Mouse (Mus musculus) MEL (cell line): ENCODE measurements around the gene Otog. TPM values are rescaled to one million over a fixed set of nuclear protein-coding genes. Genes with fewer than 3 reads are reported as not detected.

Source experiments
- DNase-seq: peaks from one replicate; pipeline ENCODE4 v3.0.0; 2011; ENCODE audit warnings: low read depth, low spot score
- H3K27ac ChIP-seq: 2 replicates; pipeline ENCODE4 v1.5.1; 2012; ENCODE audit warnings: low read depth, mild to moderate bottlenecking, control low read depth, low read length, moderate library complexity; ENCODE audit not compliant: control insufficient read depth
- H3K27me3 ChIP-seq, 2 experiments: fragments of 150-350 bp in 1 of 2; sonication (generic) in 1 of 2; 2 replicates each; pipeline ENCODE4 v1.6.1; 2012; ENCODE audit warnings: low read length in 2 of 2, mild to moderate bottlenecking in 2 of 2, improper control_type of control experiment in 1 of 2, moderate library complexity in 1 of 2; ENCODE audit not compliant: insufficient read depth in 2 of 2, control insufficient read depth in 1 of 2
- H3K36me3 ChIP-seq, 2 experiments: 2 replicates each; pipeline ENCODE4 v1.6.1; 2012 to 2014; ENCODE audit warnings: low read length in 2 of 2, improper control_type of control experiment in 1 of 2, inconsistent platforms in 1 of 2, mild to moderate bottlenecking in 1 of 2; ENCODE audit not compliant: insufficient read depth in 2 of 2, control insufficient read depth in 1 of 2
- H3K4me1 ChIP-seq, 2 experiments: fragments of 150-350 bp in 1 of 2; sonication (generic) in 1 of 2; 2 replicates each; pipeline ENCODE4 v1.6.1; 2012; ENCODE audit warnings: low read length in 2 of 2, improper control_type of control experiment in 1 of 2, mild to moderate bottlenecking in 1 of 2; ENCODE audit not compliant: insufficient read depth in 2 of 2, control insufficient read depth in 1 of 2
- H3K4me3 ChIP-seq, 2 experiments: fragments of 150-350 bp in 1 of 2; sonication (generic) in 1 of 2; 2 replicates each; pipeline ENCODE4 v1.5.1; 2012; ENCODE audit warnings: low read depth in 2 of 2, low read length in 2 of 2, mild to moderate bottlenecking in 2 of 2, moderate library complexity in 2 of 2, control low read depth in 1 of 2, improper control_type of control experiment in 1 of 2; ENCODE audit not compliant: control insufficient read depth in 1 of 2, insufficient read depth in 1 of 2
- H3K79me2 ChIP-seq: 2 replicates; pipeline ENCODE4 v1.6.1; 2012; ENCODE audit warnings: mild to moderate bottlenecking, low read length, moderate library complexity; ENCODE audit not compliant: control insufficient read depth, poor library complexity, insufficient read depth
- H3K9ac ChIP-seq: 2 replicates; pipeline ENCODE4 v1.6.1; 2012; ENCODE audit warnings: low read depth, mild to moderate bottlenecking, control low read depth, low read length, moderate library complexity; ENCODE audit not compliant: control insufficient read depth, poor library complexity, severe bottlenecking
- H3K9me3 ChIP-seq: fragments of 150-350 bp; sonication (generic); replicated peaks from 2 replicates; pipeline ENCODE4 v1.6.1; 2012; ENCODE audit warnings: mild to moderate bottlenecking, low read length, improper control_type of control experiment, moderate library complexity; ENCODE audit not compliant: insufficient read depth
- CHD2 ChIP-seq: IDR thresholded peaks from 2 replicates; pipeline ENCODE4 v1.6.1; 2011; ENCODE audit warnings: low read length, improper control_type of control experiment
- ETS1 ChIP-seq: IDR thresholded peaks from 2 replicates; pipeline ENCODE4 v1.6.1; 2012; ENCODE audit warnings: low read depth, mild to moderate bottlenecking, inconsistent platforms, low read length, improper control_type of control experiment, moderate library complexity
- GABPA ChIP-seq: IDR thresholded peaks from 2 replicates; pipeline ENCODE4 v1.6.1; 2012; ENCODE audit warnings: low read depth, mild to moderate bottlenecking, inconsistent platforms, low read length, improper control_type of control experiment, moderate library complexity
- KAT2A ChIP-seq: conservative IDR thresholded peaks from 2 replicates; pipeline ENCODE4 v1.6.1; 2012; ENCODE audit warnings: low read depth, low read length, improper control_type of control experiment, inconsistent platforms
- MXI1 ChIP-seq: IDR thresholded peaks from 2 replicates; pipeline ENCODE4 v1.6.1; 2011; ENCODE audit warnings: mild to moderate bottlenecking, low read depth, low read length, improper control_type of control experiment
- MYB ChIP-seq: IDR thresholded peaks from 2 replicates; pipeline ENCODE4 v1.6.1; 2011; ENCODE audit warnings: mild to moderate bottlenecking, low read depth, low read length, improper control_type of control experiment
- MYC ChIP-seq: IDR thresholded peaks from 2 replicates; pipeline ENCODE4 v1.6.1; 2011; ENCODE audit warnings: low read depth, mild to moderate bottlenecking, low read length, improper control_type of control experiment, moderate library complexity
- NELFE ChIP-seq: IDR thresholded peaks from 2 replicates; pipeline ENCODE4 v1.6.1; 2011; ENCODE audit warnings: low read depth, low read length, improper control_type of control experiment
- NRF1 ChIP-seq: IDR thresholded peaks from 2 replicates; pipeline ENCODE4 v1.6.1; 2014; ENCODE audit warnings: low read depth, mild to moderate bottlenecking, inconsistent platforms, low read length, improper control_type of control experiment, moderate library complexity; ENCODE audit not compliant: poor library complexity, insufficient read depth, severe bottlenecking
- POLR2AphosphoS2 ChIP-seq: IDR thresholded peaks from 2 replicates; pipeline ENCODE4 v1.6.1; 2011; ENCODE audit warnings: low read length, improper control_type of control experiment
- POLR2AphosphoS5 ChIP-seq: IDR thresholded peaks from 2 replicates; pipeline ENCODE4 v1.6.1; 2012; ENCODE audit warnings: low read depth, borderline replicate concordance, mild to moderate bottlenecking, inconsistent platforms, low read length, moderate library complexity, mixed read lengths
- RAD21 ChIP-seq: IDR thresholded peaks from 2 replicates; pipeline ENCODE4 v1.6.1; 2011; ENCODE audit warnings: mild to moderate bottlenecking, low read depth, low read length, improper control_type of control experiment
- SMC3 ChIP-seq: IDR thresholded peaks from 2 replicates; pipeline ENCODE4 v1.6.1; 2011; ENCODE audit warnings: low read depth, low read length, improper control_type of control experiment
- TAL1 ChIP-seq: IDR thresholded peaks from 2 replicates; pipeline ENCODE4 v1.6.1; 2012; ENCODE audit warnings: mild to moderate bottlenecking, inconsistent platforms, low read length, moderate library complexity, mixed read lengths
- TBP ChIP-seq: IDR thresholded peaks from 2 replicates; pipeline ENCODE4 v1.8.0; 2011; ENCODE audit warnings: low read depth, low read length, improper control_type of control experiment
- TCF12 ChIP-seq: IDR thresholded peaks from 2 replicates; pipeline ENCODE4 v1.6.1; 2014; ENCODE audit warnings: low read depth, mild to moderate bottlenecking, inconsistent platforms, low read length, improper control_type of control experiment, moderate library complexity
- UBTF ChIP-seq: IDR thresholded peaks from 2 replicates; pipeline ENCODE4 v1.6.1; 2012; ENCODE audit warnings: low read depth, mild to moderate bottlenecking, inconsistent platforms, low read length, improper control_type of control experiment, moderate library complexity, borderline replicate concordance; ENCODE audit not compliant: insufficient read depth
- ZKSCAN1 ChIP-seq: IDR thresholded peaks from 2 replicates; pipeline ENCODE4 v1.6.1; 2012; ENCODE audit warnings: low read depth, mild to moderate bottlenecking, inconsistent platforms, low read length, improper control_type of control experiment, moderate library complexity
- ZMIZ1 ChIP-seq: IDR thresholded peaks from 2 replicates; pipeline ENCODE4 v1.6.1; 2012; ENCODE audit warnings: low read depth, mild to moderate bottlenecking, inconsistent platforms, low read length, improper control_type of control experiment, moderate library complexity
- ZNF384 ChIP-seq: IDR thresholded peaks from 2 replicates; pipeline ENCODE4 v1.6.1; 2012; ENCODE audit warnings: low read depth, mild to moderate bottlenecking, inconsistent platforms, low read length, improper control_type of control experiment
- polyA plus RNA-seq, 2 experiments: library from polyadenylated mRNA; stranded (reverse) in 1 of 2; unstranded in 1 of 2; fragments of >175 nt in 1 of 2; fragments of >200 nt in 1 of 2; gene quantifications; 2 replicates each; pipeline versions ENCODE4 v1.2.1 to v1.2.4; 2012; ENCODE audit warnings: low replicate concordance in 2 of 2, low read depth in 1 of 2; ENCODE audit not compliant: insufficient read length in 2 of 2, insufficient read depth in 1 of 2, missing spikeins in 1 of 2
- total RNA-seq: library from RNA; depleted of rRNA; stranded (reverse); fragments of 300-350 nt; gene quantifications from 2 replicates; pipeline ENCODE4 v1.2.3, GENCODE M21; 2012

Otog gene
- total and polyA plus RNA-seq, 3 experiments, result not detected

- DNase-seq, result no peak
- H3K9me3 ChIP-seq, result no peaks in the 10 kb centered on the region
- H3K36me3 ChIP-seq, result no peaks in the 10 kb centered on the region
- H3K4me3 ChIP-seq, result no peak overlapping the region
- H3K9ac ChIP-seq, result no peak overlapping the region
- H3K27ac ChIP-seq, result no peak overlapping the region
- no peaks in the 10 kb centered on the region for H3K27me3 ChIP-seq
- TF ChIP-seq ZNF384, result no peak
- TF ChIP-seq, all 39 proteins: peak for 0
- no peaks in the 10 kb centered on the region for H3K4me1 ChIP-seq
- H3K79me2 ChIP-seq, result no peaks in the 10 kb centered on the region
These were observed 24.3 kb upstream of the Otog start for GRCm38 (mm10) chr7:46216481-46216880.

- Histone ChIP-seq H3K27ac (no peak overlapping the region), H3K27me3 (no peaks in the 10 kb centered on the region), H3K4me3 (no peak overlapping the region), H3K36me3 (no peaks in the 10 kb centered on the region), H3K79me2 (no peaks in the 10 kb centered on the region), H3K4me1 (no peaks in the 10 kb centered on the region), H3K9ac (no peak overlapping the region), H3K9me3 (no peaks in the 10 kb centered on the region)
- TF ChIP-seq GABPA (no peak), TCF12 (no peak), SMC3 (no peak), CHD2 (no peak), NELFE (no peak), ETS1 (no peak), TAL1 (no peak), KAT2A (no peak), POLR2AphosphoS2 (no peak), NRF1 (no peak), MYC (no peak), ZKSCAN1 (no peak), POLR2AphosphoS5 (no peak), ZMIZ1 (no peak), TBP (no peak), RAD21 (no peak), MYB (no peak), MXI1 (no peak), UBTF (no peak)
- no peak for DNase-seq
These were observed 22.4 kb upstream of the Otog start for GRCm38 (mm10) chr7:46218415-46218814.
